Mouse (Mus musculus) limb, embryonic 14.5 days (tissue): ENCODE data around the gene Ccnq. TPM values are rescaled to one million over a fixed set of nuclear protein-coding genes. Genes with fewer than 3 reads are reported as not detected.

Experiments used
- ATAC-seq: fragments of 200-750 bp; cut with Nextera tagmentation; 2 replicates; pipeline ENCODE4 v1.8.0; 2017; ENCODE audit warnings: low read depth, moderate number of reproducible peaks, moderate TSS enrichment; ENCODE audit not compliant: low FRiP score
- DNase-seq: peaks from one replicate; pipeline ENCODE4 v3.0.0-alpha.2; 2015; ENCODE audit warnings: low spot score
- H3K27ac ChIP-seq: fragments of 300-500 bp; sonication (generic); replicated peaks from 2 replicates; pipeline ENCODE4 v1.5.1; 2014; ENCODE audit warnings: low read depth, mild to moderate bottlenecking, low read length, moderate library complexity, mixed read lengths
- H3K27me3 ChIP-seq: fragments of 300-500 bp; sonication (generic); 2 replicates; pipeline ENCODE4 v1.6.1; 2014; ENCODE audit warnings: low read length, mixed read lengths; ENCODE audit not compliant: control insufficient read depth, insufficient read depth
- H3K36me3 ChIP-seq: fragments of 300-500 bp; sonication (generic); 2 replicates; pipeline ENCODE4 v1.6.1; 2014; ENCODE audit warnings: mild to moderate bottlenecking, low read length, moderate library complexity, mixed read lengths; ENCODE audit not compliant: control insufficient read depth, insufficient read depth
- H3K4me1 ChIP-seq: fragments of 300-500 bp; sonication (generic); 2 replicates; pipeline ENCODE4 v1.6.1; 2014; ENCODE audit warnings: antibody characterized with exemption, low read length, mixed read lengths; ENCODE audit not compliant: control insufficient read depth, insufficient read depth
- H3K4me2 ChIP-seq: fragments of 300-500 bp; sonication (generic); replicated peaks from 2 replicates; pipeline ENCODE4 v1.6.1; 2014; ENCODE audit warnings: low read depth, mild to moderate bottlenecking, low read length, moderate library complexity; ENCODE audit not compliant: severe bottlenecking
- H3K4me3 ChIP-seq: fragments of 300-500 bp; sonication (generic); replicated peaks from 2 replicates; pipeline ENCODE4 v1.5.1; 2014; ENCODE audit warnings: low read length
- H3K9ac ChIP-seq: fragments of 300-500 bp; sonication (generic); 2 replicates; pipeline ENCODE4 v1.6.1; 2014; ENCODE audit warnings: mild to moderate bottlenecking, low read depth, low read length, moderate library complexity; ENCODE audit not compliant: severe bottlenecking
- H3K9me3 ChIP-seq: fragments of 300-500 bp; sonication (generic); 2 replicates; pipeline ENCODE4 v1.6.1; 2016; ENCODE audit warnings: low read length; ENCODE audit not compliant: control insufficient read depth
- POLR2A ChIP-seq: fragments of 200-500 bp; IDR thresholded peaks from 2 replicates; pipeline ENCODE4 v1.8.0; 2012; ENCODE audit warnings: inconsistent platforms, mild to moderate bottlenecking, moderate library complexity, borderline replicate concordance; ENCODE audit not compliant: insufficient read depth, insufficient read length; ENCODE audit errors: extremely low read depth
- WGBS: fragments of 180-500 bp; shearing (Covaris S2); extraction: QIAGEN DNeasy Blood & Tissue Kit; methylation state at CpG from one replicate; pipeline ENCODE4 v1.1.7; 2014; 5-methylcytosine and 5-hydroxymethylcytosine counted together
- polyA plus RNA-seq, 2 experiments: library from polyadenylated mRNA; depleted of rRNA in 1 of 2; stranded (reverse) in 1 of 2; unstranded in 1 of 2; fragments of >200 nt; fragmentation: Nextera tagmentation in 1 of 2; extraction: Ambion mirVana in 1 of 2; gene quantifications; 2 replicates each; pipeline versions ENCODE4 v1.2.1 to v1.2.3; 2012 to 2014

The Ccnq gene
- polyA plus RNA-seq, 2 experiments: 40.4 to 48.4 TPM

GRCm38 (mm10) chr11:78746264-78746663 is 5.3 kb downstream of the Ccnq start:
- no peaks in the 10 kb centered on the region for H3K27me3 ChIP-seq
- no peaks in the 10 kb centered on the region for H3K4me1 ChIP-seq
- no peak overlapping the region for H3K27ac ChIP-seq
- H3K4me2 ChIP-seq: no peak overlapping the region
- TF ChIP-seq POLR2A: no peak
- no peak overlapping the region for H3K9ac ChIP-seq
- no peaks in the 10 kb centered on the region for H3K9me3 ChIP-seq
- no peak for ATAC-seq
- WGBS: 90% methylated on average over 7 of the region's 7 CpGs
- H3K4me3 ChIP-seq: no peak overlapping the region
- DNase-seq: no peak
- peaks cover 9% of the 10 kb centered on the region; the same call in 1 of the 2 replicates for H3K36me3 ChIP-seq

DNA sequence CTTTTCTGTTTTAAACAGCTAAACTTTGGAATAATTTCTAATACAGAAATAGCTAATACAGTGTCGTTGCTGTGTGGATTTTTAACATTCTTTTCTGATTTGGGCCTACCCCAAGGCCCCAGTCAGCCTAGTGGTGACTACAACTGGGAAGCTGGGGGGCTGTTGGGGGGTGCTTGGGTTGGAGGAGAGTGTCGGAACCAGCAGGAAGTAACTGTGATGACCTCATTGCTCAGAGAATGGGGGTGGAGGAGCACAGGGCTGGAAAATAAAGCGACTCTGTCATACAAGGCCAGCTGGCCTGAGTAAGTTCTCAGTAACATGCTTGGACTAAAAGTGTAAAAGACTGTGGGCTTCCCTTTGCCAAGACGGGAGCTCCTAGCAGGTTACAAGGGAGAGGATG is 6.1 kb downstream of the Ccnq start:
- Histone ChIP-seq H3K4me2 (no peak overlapping the region), H3K4me1 (no peaks in the 10 kb centered on the region), H3K36me3 (peaks cover 9% of the 10 kb centered on the region; the same call in 1 of the 2 replicates), H3K9ac (no peak overlapping the region), H3K27ac (no peak overlapping the region), H3K9me3 (no peaks in the 10 kb centered on the region), H3K27me3 (no peaks in the 10 kb centered on the region), H3K4me3 (no peak overlapping the region)
- no peak for TF ChIP-seq POLR2A
- DNase-seq (no peak), ATAC-seq (no peak)
- 63% methylated on average over 4 of the region's 4 CpGs for WGBS

GRCm38 (mm10) chr11:78742461-78742860 is 9.1 kb downstream of the Ccnq start:
- Histone ChIP-seq H3K4me3 (no peak overlapping the region), H3K4me1 (no peaks in the 10 kb centered on the region), H3K27me3 (no peaks in the 10 kb centered on the region), H3K9ac (no peak overlapping the region), H3K27ac (no peak overlapping the region), H3K9me3 (no peaks in the 10 kb centered on the region), H3K36me3 (no peaks in the 10 kb centered on the region), H3K4me2 (no peak overlapping the region)
- no peak for TF ChIP-seq POLR2A
- DNase-seq: no peak
- WGBS: 77% methylated on average over 3 of the region's 3 CpGs
- ATAC-seq: no peak

- no peaks in the 10 kb centered on the region for H3K36me3 ChIP-seq
- ATAC-seq: no peak
- no peaks in the 10 kb centered on the region for H3K9me3 ChIP-seq
- H3K4me1 ChIP-seq: no peaks in the 10 kb centered on the region
- DNase-seq: no peak
- H3K27ac ChIP-seq: no peak overlapping the region
- no peaks in the 10 kb centered on the region for H3K27me3 ChIP-seq
- no peak overlapping the region for H3K4me2 ChIP-seq
- no peak for TF ChIP-seq POLR2A
- H3K4me3 ChIP-seq: no peak overlapping the region
- WGBS: 74% methylated on average over 7 of the region's 7 CpGs
- no peak overlapping the region for H3K9ac ChIP-seq
Measured at GRCm38 (mm10) chr11:78741958-78742357, 9.6 kb downstream of the Ccnq start.

DNA sequence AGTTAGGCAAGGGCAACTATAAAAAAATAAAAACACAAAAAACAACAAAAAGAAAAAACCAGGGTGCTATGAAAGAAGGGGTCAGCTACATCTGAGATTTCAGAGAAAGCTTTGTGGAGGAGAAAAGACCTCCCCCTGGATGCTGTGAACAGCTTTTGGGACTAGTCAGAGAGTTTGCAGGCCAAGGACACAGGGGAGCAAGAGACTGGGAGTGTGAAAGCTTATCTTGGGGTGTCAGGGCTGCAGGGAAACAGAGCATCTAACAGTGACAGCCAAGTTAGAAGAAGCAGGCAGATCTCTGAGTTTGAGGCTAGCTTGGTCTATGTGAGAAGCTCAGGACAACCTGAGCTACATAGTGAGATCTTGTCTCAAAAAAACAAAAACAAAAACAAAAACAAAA is 12.2 kb downstream of the Ccnq start:
- no peaks in the 10 kb centered on the region for H3K4me1 ChIP-seq
- no peaks in the 10 kb centered on the region for H3K9me3 ChIP-seq
- no peak overlapping the region for H3K27ac ChIP-seq
- H3K27me3 ChIP-seq: no peaks in the 10 kb centered on the region
- H3K4me3 ChIP-seq: no peak overlapping the region
- no peak for ATAC-seq
- H3K36me3 ChIP-seq: no peaks in the 10 kb centered on the region
- no peak overlapping the region for H3K4me2 ChIP-seq
- no peak overlapping the region for H3K9ac ChIP-seq
- DNase-seq: no peak
- no peak for TF ChIP-seq POLR2A

- WGBS: 65% methylated on average over 3 of the region's 3 CpGs
- Histone ChIP-seq H3K9ac (no peak overlapping the region), H3K36me3 (no peaks in the 10 kb centered on the region), H3K27me3 (no peaks in the 10 kb centered on the region), H3K9me3 (no peaks in the 10 kb centered on the region), H3K4me2 (no peak overlapping the region), H3K4me1 (no peaks in the 10 kb centered on the region), H3K4me3 (no peak overlapping the region), H3K27ac (no peak overlapping the region)
- no peak for TF ChIP-seq POLR2A
- DNase-seq (no peak), ATAC-seq (no peak)
Measured at GRCm38 (mm10) chr11:78736877-78737408, 14.6 kb downstream of the Ccnq start.
